Mouse (Mus musculus) heart, embryonic 14.5 days (tissue): ENCODE results near the gene Kif27. TPM values are rescaled to one million over a fixed set of nuclear protein-coding genes. Genes with fewer than 3 reads are reported as not detected.

Source experiments
- ATAC-seq: fragments of 200-750 bp; cut with Nextera tagmentation; 2 replicates; pipeline ENCODE4 v1.8.0; 2017; ENCODE audit warnings: low read depth, moderate TSS enrichment; ENCODE audit not compliant: insufficient number of reproducible peaks, insufficient read depth, low FRiP score
- H3K27ac ChIP-seq, 2 experiments: fragments of 200-500 bp in 1 of 2; fragments of 300-500 bp in 1 of 2; sonication (generic) in 1 of 2; replicated peaks in 1 of 2; 2 replicates each; pipeline ENCODE4 v1.5.1; 2012 to 2014; ENCODE audit warnings: low read depth in 2 of 2, low read length in 2 of 2, control low read depth in 1 of 2, mild to moderate bottlenecking in 1 of 2, mixed read lengths in 1 of 2; ENCODE audit not compliant: control insufficient read depth in 1 of 2, insufficient read depth in 1 of 2
- H3K27me3 ChIP-seq: fragments of 300-500 bp; sonication (generic); 2 replicates; pipeline ENCODE4 v1.6.1; 2014; ENCODE audit warnings: mild to moderate bottlenecking, low read length, control low read depth; ENCODE audit not compliant: control insufficient read depth, insufficient read depth
- H3K36me3 ChIP-seq: fragments of 300-500 bp; sonication (generic); 2 replicates; pipeline ENCODE4 v1.6.1; 2014; ENCODE audit warnings: mild to moderate bottlenecking, control low read depth, low read length, mixed read lengths; ENCODE audit not compliant: control insufficient read depth, insufficient read depth
- H3K4me1 ChIP-seq, 2 experiments: fragments of 200-500 bp in 1 of 2; fragments of 300-500 bp in 1 of 2; sonication (generic) in 1 of 2; 2 replicates each; pipeline ENCODE4 v1.6.1; 2012 to 2014; ENCODE audit warnings: low read length in 2 of 2, control low read depth in 1 of 2, mixed read lengths in 1 of 2; ENCODE audit not compliant: control insufficient read depth in 2 of 2, insufficient read depth in 2 of 2
- H3K4me2 ChIP-seq: fragments of 300-500 bp; sonication (generic); 2 replicates; pipeline ENCODE4 v1.6.1; 2014; ENCODE audit warnings: mild to moderate bottlenecking, low read length
- H3K4me3 ChIP-seq, 2 experiments: fragments of 200-500 bp in 1 of 2; fragments of 300-500 bp in 1 of 2; sonication (generic) in 1 of 2; 2 replicates each; pipeline ENCODE4 v1.5.1; 2012 to 2014; ENCODE audit warnings: low read length in 2 of 2, mild to moderate bottlenecking in 2 of 2, control low read depth in 1 of 2, low read depth in 1 of 2, moderate library complexity in 1 of 2; ENCODE audit not compliant: control insufficient read depth in 1 of 2, insufficient read depth in 1 of 2
- H3K9ac ChIP-seq: fragments of 300-500 bp; sonication (generic); 2 replicates; pipeline ENCODE4 v1.6.1; 2014; ENCODE audit warnings: mild to moderate bottlenecking, low read length
- H3K9me3 ChIP-seq: fragments of 300-500 bp; sonication (generic); 2 replicates; pipeline ENCODE4 v1.6.1; 2016; ENCODE audit warnings: low read length, control low read depth; ENCODE audit not compliant: control insufficient read depth
- WGBS: fragments of 180-500 bp; shearing (Covaris S2); extraction: QIAGEN DNeasy Blood & Tissue Kit; methylation state at CpG from one replicate; pipeline ENCODE4 v1.1.7; 2014; 5-methylcytosine and 5-hydroxymethylcytosine counted together
- polyA plus RNA-seq: library from polyadenylated mRNA; unstranded; fragments of >200 nt; fragmentation: Nextera tagmentation; extraction: Ambion mirVana; gene quantifications from 2 replicates; pipeline ENCODE4 v1.2.1, GENCODE M21; 2014

Gene Kif27
- polyA plus RNA-seq, 1 experiment from 2014 or later: 0.82 TPM

DNA sequence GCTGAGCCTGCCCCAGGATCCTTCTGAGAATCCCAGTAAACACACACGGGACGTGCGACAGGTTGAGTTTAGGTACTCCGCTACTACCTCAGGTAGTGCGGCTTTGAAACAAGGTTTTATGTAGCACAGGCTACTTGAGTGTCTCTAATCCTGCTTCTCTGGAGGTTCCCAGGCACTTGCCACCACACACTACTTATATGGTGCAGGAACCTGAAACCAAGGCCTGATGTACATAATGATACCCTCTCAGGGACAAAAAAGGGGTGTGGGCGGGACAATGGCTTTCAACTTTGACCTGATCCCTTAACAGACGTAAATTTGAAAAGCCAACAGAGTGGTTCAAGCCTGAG lies 357 bp upstream of the Kif27 start:
- Histone ChIP-seq H3K4me3 (peak overlapping the region; percentile 44 to 65), H3K4me2 (peak overlapping the region; percentile 97), H3K27ac (no peak overlapping the region), H3K9me3 (no peaks in the 10 kb centered on the region), H3K27me3 (no peaks in the 10 kb centered on the region), H3K4me1 (no peaks in the 10 kb centered on the region), H3K9ac (peak overlapping the region; percentile 52; the same call in 1 of the 2 replicates), H3K36me3 (no peaks in the 10 kb centered on the region)
- 6% methylated on average over 7 of the region's 7 CpGs for WGBS
- ATAC-seq: peak; percentile 20; the same call in 1 of the 2 replicates

DNA sequence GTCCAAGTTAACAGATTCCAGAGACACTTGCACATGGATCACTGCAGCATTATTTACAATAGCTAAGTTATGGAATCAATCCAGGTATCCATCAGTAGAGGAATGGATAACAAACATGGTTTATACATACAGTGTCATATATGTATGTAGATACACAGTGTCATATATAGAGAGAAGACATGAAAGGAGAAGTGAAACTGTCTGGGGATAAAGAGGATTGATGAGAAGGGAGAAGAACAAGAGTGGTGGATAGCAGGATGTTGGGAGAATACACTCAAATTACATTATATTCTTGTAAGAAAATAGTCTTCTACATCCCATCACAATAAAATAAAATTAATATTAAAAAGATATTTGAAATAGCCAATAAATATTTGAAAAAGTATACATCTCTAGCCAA lies 5.9 kb downstream of the Kif27 start:
- no peak overlapping the region for H3K4me2 ChIP-seq
- H3K4me3 ChIP-seq: no peak overlapping the region
- no peaks in the 10 kb centered on the region for H3K27me3 ChIP-seq
- H3K9me3 ChIP-seq: no peaks in the 10 kb centered on the region
- H3K4me1 ChIP-seq: no peaks in the 10 kb centered on the region
- H3K27ac ChIP-seq: no peak overlapping the region
- no peak overlapping the region for H3K9ac ChIP-seq
- no peaks in the 10 kb centered on the region for H3K36me3 ChIP-seq
- no peak for ATAC-seq

DNA sequence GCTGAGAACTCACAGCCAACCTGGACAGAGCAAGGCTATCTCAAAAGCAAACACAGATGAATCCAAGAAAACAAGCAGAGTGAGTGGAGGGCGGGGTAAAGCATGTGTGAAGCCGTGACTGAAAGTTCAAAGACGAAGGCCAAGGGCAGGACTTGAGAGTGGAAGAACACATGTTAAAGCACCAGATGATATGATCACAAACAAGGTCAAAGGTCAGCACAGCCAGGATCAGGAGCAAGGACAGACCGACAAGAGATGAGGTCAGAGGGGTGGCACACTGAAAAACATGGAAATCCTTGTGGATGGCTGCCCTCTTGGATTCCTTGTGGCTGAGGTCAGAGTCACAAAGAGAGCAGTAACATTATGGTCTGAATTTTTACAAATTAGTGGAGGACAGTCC lies 8.3 kb downstream of the Kif27 start:
- ATAC-seq: no peak
- H3K9me3 ChIP-seq: no peaks in the 10 kb centered on the region
- 32% methylated on average over 4 of the region's 4 CpGs for WGBS
- no peak overlapping the region for H3K9ac ChIP-seq
- no peak overlapping the region for H3K27ac ChIP-seq
- H3K27me3 ChIP-seq: no peaks in the 10 kb centered on the region
- no peak overlapping the region for H3K4me3 ChIP-seq
- H3K4me2 ChIP-seq: no peak overlapping the region
- H3K4me1 ChIP-seq: no peaks in the 10 kb centered on the region
- H3K36me3 ChIP-seq: no peaks in the 10 kb centered on the region

DNA sequence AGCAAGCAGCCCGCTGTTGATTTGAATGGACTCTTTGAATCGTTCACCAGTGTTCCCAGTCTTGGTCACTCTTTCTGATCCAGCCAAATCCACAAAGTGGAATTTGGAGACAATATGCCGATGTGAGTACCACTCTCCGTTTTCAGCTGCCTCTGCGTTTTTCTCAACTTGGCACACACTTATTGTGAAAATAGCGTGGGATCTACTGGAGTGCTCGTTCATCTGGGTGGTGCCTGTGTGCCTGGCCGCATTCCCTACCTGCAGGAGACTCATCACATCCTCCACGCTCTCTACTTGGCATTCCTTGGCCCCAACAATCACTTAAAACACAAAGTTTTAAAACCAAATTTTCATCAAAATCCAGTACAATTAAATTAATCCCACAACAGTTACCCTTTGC lies 14.4 kb downstream of the Kif27 start:
- H3K4me1 ChIP-seq: no peaks in the 10 kb centered on the region
- H3K27ac ChIP-seq: no peak overlapping the region
- no peaks in the 10 kb centered on the region for H3K9me3 ChIP-seq
- WGBS: 77% methylated on average over 9 of the region's 9 CpGs
- no peak for ATAC-seq
- H3K9ac ChIP-seq: no peak overlapping the region
- no peak overlapping the region for H3K4me2 ChIP-seq
- H3K36me3 ChIP-seq: no peaks in the 10 kb centered on the region
- no peak overlapping the region for H3K4me3 ChIP-seq
- H3K27me3 ChIP-seq: no peaks in the 10 kb centered on the region

DNA sequence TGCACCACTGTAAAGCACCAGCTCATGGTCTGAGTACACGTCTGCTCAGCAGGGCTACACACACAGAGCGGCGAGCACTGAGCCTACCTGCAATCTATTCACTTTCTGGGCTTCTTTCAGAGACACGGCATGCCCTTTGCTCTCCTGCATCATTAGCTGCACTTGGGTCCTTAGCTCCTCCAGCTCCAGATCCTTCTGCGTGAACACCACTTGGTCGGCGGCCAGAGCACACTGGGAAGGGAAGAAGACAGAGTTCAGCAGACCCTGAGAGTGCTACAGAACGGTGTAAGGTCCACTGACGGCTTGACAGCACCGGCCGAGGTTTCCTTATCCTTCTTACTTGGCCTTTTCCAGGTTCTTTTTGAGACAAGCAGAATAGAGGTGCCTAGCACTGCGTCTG lies 21.5 kb downstream of the Kif27 start:
- H3K4me2 ChIP-seq: no peak overlapping the region
- H3K36me3 ChIP-seq: no peaks in the 10 kb centered on the region
- H3K27me3 ChIP-seq: no peaks in the 10 kb centered on the region
- no peak overlapping the region for H3K9ac ChIP-seq
- no peaks in the 10 kb centered on the region for H3K4me1 ChIP-seq
- H3K9me3 ChIP-seq: no peaks in the 10 kb centered on the region
- H3K4me3 ChIP-seq: no peak overlapping the region
- H3K27ac ChIP-seq: no peak overlapping the region
- 75% methylated on average over 12 of the region's 12 CpGs for WGBS
- no peak for ATAC-seq

DNA sequence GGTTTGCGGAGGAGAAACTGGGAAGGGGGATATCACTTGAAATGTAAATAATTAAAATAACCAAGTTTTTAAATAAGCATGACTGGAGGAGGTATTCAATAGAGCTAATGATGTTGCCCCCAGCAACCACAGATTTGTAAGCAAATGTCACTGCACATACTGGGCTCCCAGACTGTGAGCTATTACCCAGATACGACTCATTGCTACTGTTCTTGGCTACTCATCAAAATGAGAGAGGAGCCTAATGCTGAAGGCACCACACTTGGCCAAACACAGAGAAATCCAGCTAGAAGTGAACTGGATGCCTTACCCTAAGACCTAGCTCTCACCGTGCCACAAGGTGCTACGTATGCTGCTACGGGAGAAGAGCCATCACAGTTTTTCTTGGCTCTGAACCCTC lies 24.8 kb downstream of the Kif27 start:
- no peaks in the 10 kb centered on the region for H3K9me3 ChIP-seq
- no peaks in the 10 kb centered on the region for H3K4me1 ChIP-seq
- no peaks in the 10 kb centered on the region for H3K27me3 ChIP-seq
- H3K4me3 ChIP-seq: no peak overlapping the region
- whole genome bisulfite sequencing: 89% methylated on average over 5 of the region's 5 CpGs
- no peaks in the 10 kb centered on the region for H3K36me3 ChIP-seq
- H3K9ac ChIP-seq: no peak overlapping the region
- no peak overlapping the region for H3K4me2 ChIP-seq
- ATAC-seq: no peak
- H3K27ac ChIP-seq: no peak overlapping the region

DNA sequence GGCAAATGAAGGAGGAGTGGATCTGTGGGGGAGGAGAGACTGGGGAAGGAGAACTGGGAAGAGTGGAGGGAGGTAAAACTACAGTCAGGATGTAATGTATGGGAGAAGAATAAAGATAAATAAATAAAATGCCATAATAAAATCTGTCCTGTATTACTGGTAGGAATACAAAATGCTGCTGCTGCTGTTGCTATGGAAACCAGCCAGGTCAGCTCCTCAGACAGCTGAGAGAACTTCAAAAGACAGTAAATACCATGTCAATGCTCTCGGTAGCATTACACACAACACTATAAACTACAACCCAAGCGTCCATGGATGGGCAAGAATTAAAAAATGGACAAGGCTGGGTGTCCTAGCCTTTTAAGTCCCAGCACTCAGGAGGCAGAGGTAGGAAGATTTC lies 41.2 kb downstream of the Kif27 start:
- Histone ChIP-seq H3K36me3 (no peaks in the 10 kb centered on the region), H3K27ac (no peak overlapping the region), H3K4me3 (no peak overlapping the region), H3K9ac (no peak overlapping the region), H3K27me3 (no peaks in the 10 kb centered on the region), H3K4me1 (no peaks in the 10 kb centered on the region), H3K4me2 (no peak overlapping the region), H3K9me3 (no peaks in the 10 kb centered on the region)
- ATAC-seq: no peak
- WGBS: 64% methylated on average over 2 of the region's 2 CpGs

DNA sequence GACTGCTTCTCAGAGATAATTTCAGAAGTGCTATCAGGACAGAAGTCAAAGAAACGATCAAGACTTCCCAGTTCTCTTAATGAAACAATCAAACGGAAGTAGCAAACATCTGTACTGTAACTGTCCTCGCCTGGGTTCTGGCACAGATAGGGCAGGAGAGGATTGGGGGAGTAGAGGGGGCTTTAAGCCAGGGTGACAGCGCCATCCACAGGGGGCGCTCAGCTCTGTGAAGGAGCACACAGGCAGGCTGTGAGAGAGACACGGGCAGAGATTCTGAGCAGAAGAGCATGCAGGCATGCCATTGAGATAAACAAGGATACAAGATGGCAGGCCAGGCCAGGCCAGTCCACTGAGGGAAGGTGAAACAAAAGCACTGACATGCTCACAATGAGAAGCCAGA lies 43.9 kb downstream of the Kif27 start:
- 45% methylated on average over 6 of the region's 6 CpGs for WGBS
- H3K4me1 ChIP-seq: no peaks in the 10 kb centered on the region
- no peaks in the 10 kb centered on the region for H3K36me3 ChIP-seq
- no peak for ATAC-seq
- H3K27ac ChIP-seq: no peak overlapping the region
- no peak overlapping the region for H3K4me2 ChIP-seq
- no peaks in the 10 kb centered on the region for H3K9me3 ChIP-seq
- no peaks in the 10 kb centered on the region for H3K27me3 ChIP-seq
- no peak overlapping the region for H3K4me3 ChIP-seq
- no peak overlapping the region for H3K9ac ChIP-seq
